Mouse (Mus musculus): ENCODE results near the gene Tm9sf1.

Tm9sf1 gene

GRCm38 (mm10) chr14:55634874-55635522, 8.6 kb downstream of the Tm9sf1 start:
- peak; percentile 27 to 50 for DNase-seq

GRCm38 (mm10) chr14:55629312-55629711, 14.3 kb downstream of the Tm9sf1 start:
- peak; percentile 56 to 76 for DNase-seq

GRCm38 (mm10) chr14:55628077-55628827, 15.4 kb downstream of the Tm9sf1 start:
- DNase-seq, result no peak

GRCm38 (mm10) chr14:55618486-55619195, 25.0 kb downstream of the Tm9sf1 start:
- DNase-seq, result peak in 1 of 2 experiments; percentile 29

- peak; percentile 50 to 82 for DNase-seq
These were observed 25.8 kb downstream of the Tm9sf1 start, which contains the start of gene Rec8 for GRCm38 (mm10) chr14:55617822-55618221. Rec8 (plus strand) TSS chr14:55618037.

GRCm38 (mm10) chr14:55616844-55617243, 26.8 kb downstream of the Tm9sf1 start:
- DNase-seq, result no peak

- DNase-seq, result no peak
These were observed 27.7 kb downstream of the Tm9sf1 start for GRCm38 (mm10) chr14:55615876-55616275.

GRCm38 (mm10) chr14:55614565-55615178, 28.9 kb downstream of the Tm9sf1 start:
- no peak for DNase-seq

GRCm38 (mm10) chr14:55613346-55613745, 30.3 kb downstream of the Tm9sf1 start:
- DNase-seq, result peak in 1 of 2 experiments; percentile 32

- DNase-seq, result peak in 1 of 2 experiments; percentile 34
These were observed 35.3 kb downstream of the Tm9sf1 start for GRCm38 (mm10) chr14:55608339-55608738.

GRCm38 (mm10) chr14:55605743-55606459, 37.7 kb downstream of the Tm9sf1 start:
- no peak for DNase-seq

GRCm38 (mm10) chr14:55604823-55605222, 38.8 kb downstream of the Tm9sf1 start:
- peak in 1 of 2 experiments; percentile 36 for DNase-seq

GRCm38 (mm10) chr14:55603633-55604576, 39.7 kb downstream of the Tm9sf1 start:
- DNase-seq, result peak; percentile 96

GRCm38 (mm10) chr14:55603271-55603632, 40.4 kb downstream of the Tm9sf1 start, which contains the start of gene Irf9:
Irf9 (plus strand) TSS chr14:55603571.
- no peak for DNase-seq

- no peak for DNase-seq
These were observed 44.9 kb downstream of the Tm9sf1 start for GRCm38 (mm10) chr14:55598521-55599390.

- DNase-seq, result peak; percentile 28 to 57
These were observed 47.4 kb downstream of the Tm9sf1 start for GRCm38 (mm10) chr14:55596036-55596690.

GRCm38 (mm10) chr14:55592226-55592625, 51.4 kb downstream of the Tm9sf1 start:
- peak; percentile 15 to 56 for DNase-seq

GRCm38 (mm10) chr14:55591331-55591891, 52.2 kb downstream of the Tm9sf1 start, which contains the start of gene Rnf31:
Rnf31 (plus strand) TSS chr14:55591708.
- DNase-seq, result peak; percentile 97 to 99

GRCm38 (mm10) chr14:55590748-55591330, 52.8 kb downstream of the Tm9sf1 start, which contains the start of gene Psme2:
Psme2 (minus strand) TSS chr14:55591113.
- DNase-seq, result peak; percentile 96 to 98
